Mouse (Mus musculus) midbrain, embryonic 12.5 days (tissue): Measurements from ENCODE around the gene Ctsa. TPM values are rescaled to one million over a fixed set of nuclear protein-coding genes. Genes with fewer than 3 reads are reported as not detected.
"Not testable (repeated sequence)": the region's sequence is repeated elsewhere in the genome, so short reads cannot be mapped to it uniquely, and the experiment has no call there.

Experiments
- ATAC-seq: fragments of 200-750 bp; cut with Nextera tagmentation; 2 replicates; pipeline ENCODE4 v1.8.0; 2017; ENCODE audit warnings: low read depth, moderate TSS enrichment, moderate library complexity; ENCODE audit not compliant: low FRiP score
- H3K27ac ChIP-seq: fragments of 300-500 bp; sonication (generic); replicated peaks from 2 replicates; pipeline ENCODE4 v1.5.1; 2016; ENCODE audit warnings: mild to moderate bottlenecking
- H3K27me3 ChIP-seq: fragments of 300-500 bp; sonication (generic); 2 replicates; pipeline ENCODE4 v1.6.1; 2016; ENCODE audit warnings: mild to moderate bottlenecking
- H3K36me3 ChIP-seq: fragments of 300-500 bp; sonication (generic); 2 replicates; pipeline ENCODE4 v1.6.1; 2016
- H3K4me1 ChIP-seq: fragments of 300-500 bp; sonication (generic); 2 replicates; pipeline ENCODE4 v1.6.1; 2016
- H3K4me2 ChIP-seq: fragments of 300-500 bp; sonication (generic); replicated peaks from 2 replicates; pipeline ENCODE4 v1.6.1; 2016; ENCODE audit warnings: mild to moderate bottlenecking, moderate library complexity
- H3K4me3 ChIP-seq: fragments of 300-500 bp; sonication (generic); 2 replicates; pipeline ENCODE4 v1.5.1; 2016; ENCODE audit warnings: mild to moderate bottlenecking
- H3K9ac ChIP-seq: fragments of 300-500 bp; sonication (generic); replicated peaks from 2 replicates; pipeline ENCODE4 v1.6.1; 2016; ENCODE audit warnings: mild to moderate bottlenecking, moderate library complexity
- H3K9me3 ChIP-seq: fragments of 300-500 bp; sonication (generic); 2 replicates; pipeline ENCODE4 v1.6.1; 2016; ENCODE audit warnings: mild to moderate bottlenecking
- WGBS: fragments of 180-500 bp; shearing (Covaris S2); methylation state at CpG from one replicate; pipeline ENCODE4 v1.1.7; 2016; 5-methylcytosine and 5-hydroxymethylcytosine counted together
- polyA plus RNA-seq: library from polyadenylated mRNA; unstranded; fragments of >200 nt; fragmentation: Nextera tagmentation; extraction: Ambion mirVana; gene quantifications from 2 replicates; pipeline ENCODE4 v1.2.1, GENCODE M21; 2016

The Ctsa gene
- polyA plus RNA-seq, 1 experiment from 2014 or later = 101 TPM

- H3K9me3 ChIP-seq = no peaks in the 10 kb centered on the region
- peaks cover 22% of the 10 kb centered on the region for H3K4me1 ChIP-seq
- peak within 1 kb of the TSS; percentile 58; the same call in 1 of the 2 replicates for H3K27ac ChIP-seq
- no peaks in the 10 kb centered on the region for H3K36me3 ChIP-seq
- peak within 1 kb of the TSS; percentile 95 for H3K4me2 ChIP-seq
- peak within 1 kb of the TSS; percentile 66 for H3K9ac ChIP-seq
- WGBS = under 1% methylated on average over 46 of the region's 47 CpGs
- H3K27me3 ChIP-seq = peaks cover 46% of the 10 kb centered on the region
- peak; percentile 90 for ATAC-seq
- peak within 1 kb of the TSS; percentile 52 for H3K4me3 ChIP-seq
Observed at GRCm38 (mm10) chr2:164857101-164857821, 24.6 kb downstream of the Ctsa start, which contains the start of gene Pltp. Gene Pltp, minus strand, starts transcription at chr2:164857711.

- Histone ChIP-seq H3K27me3 (peaks cover 46% of the 10 kb centered on the region), H3K27ac (0 out of 2 replicates have a peak overlapping the region, but pooled peaks have one; percentile 58), H3K9ac (peak overlapping the region; percentile 66), H3K4me1 (peaks cover 22% of the 10 kb centered on the region), H3K36me3 (no peaks in the 10 kb centered on the region), H3K4me2 (peak overlapping the region; percentile 95), H3K9me3 (no peaks in the 10 kb centered on the region), H3K4me3 (peak overlapping the region; percentile 52)
- no peak; the same call in 1 of the 2 replicates for ATAC-seq
- WGBS = 3% methylated on average over 19 of the region's 19 CpGs
Observed at GRCm38 (mm10) chr2:164857842-164858553, 25.3 kb downstream of the Ctsa start.

GRCm38 (mm10) chr2:164859155-164859554 lies 26.5 kb downstream of the Ctsa start:
- 56% methylated on average over 2 of the region's 2 CpGs for WGBS
- ATAC-seq = no peak
- peaks cover 46% of the 10 kb centered on the region for H3K27me3 ChIP-seq

GRCm38 (mm10) chr2:164859640-164860432 lies 27.2 kb downstream of the Ctsa start:
- Histone ChIP-seq H3K9me3 (no peaks in the 10 kb centered on the region), H3K9ac (no peak overlapping the region), H3K36me3 (no peaks in the 10 kb centered on the region), H3K27ac (no peak overlapping the region), H3K4me3 (no peak overlapping the region), H3K4me1 (peaks cover 22% of the 10 kb centered on the region), H3K4me2 (no peak overlapping the region), H3K27me3 (peaks cover 43% of the 10 kb centered on the region)
- 58% methylated on average over 9 of the region's 9 CpGs for WGBS
- no peak for ATAC-seq

More at GRCm38 (mm10) chr2:164859155-164859554, 26.5 kb downstream of the Ctsa start:
- H3K4me3 ChIP-seq = no peak overlapping the region
- peaks cover 22% of the 10 kb centered on the region for H3K4me1 ChIP-seq
- H3K36me3 ChIP-seq = no peaks in the 10 kb centered on the region
- H3K9ac ChIP-seq = no peak overlapping the region
- H3K4me2 ChIP-seq = no peak overlapping the region
- no peaks in the 10 kb centered on the region for H3K9me3 ChIP-seq
- H3K27ac ChIP-seq = no peak overlapping the region

- H3K27me3 ChIP-seq = peaks cover 36% of the 10 kb centered on the region
- 77% methylated on average over 4 of the region's 4 CpGs for WGBS
Observed at GRCm38 (mm10) chr2:164861094-164861493, 28.4 kb downstream of the Ctsa start.

GRCm38 (mm10) chr2:164862179-164862861 lies 29.6 kb downstream of the Ctsa start:
- H3K9me3 ChIP-seq = no peaks in the 10 kb centered on the region
- no peak overlapping the region for H3K4me3 ChIP-seq
- H3K9ac ChIP-seq = no peak overlapping the region
- H3K36me3 ChIP-seq = no peaks in the 10 kb centered on the region
- H3K4me2 ChIP-seq = no peak overlapping the region
- peaks cover 26% of the 10 kb centered on the region for H3K27me3 ChIP-seq
- H3K4me1 ChIP-seq = peaks cover 10% of the 10 kb centered on the region
- no peak for ATAC-seq
- no peak overlapping the region; the same call in 1 of the 2 replicates for H3K27ac ChIP-seq
- 65% methylated on average over 9 of the region's 9 CpGs for WGBS

More at GRCm38 (mm10) chr2:164861094-164861493, 28.4 kb downstream of the Ctsa start:
- no peak overlapping the region for H3K9ac ChIP-seq
- no peaks in the 10 kb centered on the region for H3K36me3 ChIP-seq
- H3K9me3 ChIP-seq = no peaks in the 10 kb centered on the region
- H3K27ac ChIP-seq = no peak overlapping the region
- H3K4me1 ChIP-seq = peaks cover 22% of the 10 kb centered on the region
- no peak overlapping the region for H3K4me2 ChIP-seq
- no peak overlapping the region for H3K4me3 ChIP-seq
- ATAC-seq = no peak

GRCm38 (mm10) chr2:164863411-164863810 lies 30.7 kb downstream of the Ctsa start:
- ATAC-seq, H3K9ac ChIP-seq, H3K4me1 ChIP-seq, H3K36me3 ChIP-seq, H3K4me3 ChIP-seq, H3K27ac ChIP-seq, H3K9me3 ChIP-seq, H3K4me2 ChIP-seq: not testable (repeated sequence)
- 95% methylated on average over 8 of the region's 9 CpGs for WGBS
- H3K27me3 ChIP-seq = peaks cover 15% of the 10 kb centered on the region

GRCm38 (mm10) chr2:164864593-164864992 lies 31.9 kb downstream of the Ctsa start:
- H3K27ac ChIP-seq = no peak overlapping the region
- no peak for ATAC-seq
- no peaks in the 10 kb centered on the region; the same call in 1 of the 2 replicates for H3K4me1 ChIP-seq
- no peak overlapping the region for H3K4me2 ChIP-seq
- peaks cover 5% of the 10 kb centered on the region for H3K27me3 ChIP-seq
- 0 out of 2 replicates have a peak, but pooled peaks cover 4% of the 10 kb centered on the region for H3K9me3 ChIP-seq
- no peak overlapping the region for H3K4me3 ChIP-seq
- no peak overlapping the region for H3K9ac ChIP-seq
- 84% methylated on average over 4 of the region's 4 CpGs for WGBS
- no peaks in the 10 kb centered on the region for H3K36me3 ChIP-seq

GRCm38 (mm10) chr2:164866741-164867551 lies 34.3 kb downstream of the Ctsa start:
- Histone ChIP-seq H3K36me3 (no peaks in the 10 kb centered on the region), H3K27ac (no peak overlapping the region), H3K9ac (no peak overlapping the region), H3K4me2 (no peak overlapping the region), H3K27me3 (no peaks in the 10 kb centered on the region), H3K4me1 (no peaks in the 10 kb centered on the region; the same call in 1 of the 2 replicates), H3K9me3 (0 out of 2 replicates have a peak, but pooled peaks cover 4% of the 10 kb centered on the region), H3K4me3 (no peak overlapping the region)
- WGBS = 71% methylated on average over 16 of the region's 16 CpGs
- no peak for ATAC-seq

DNA sequence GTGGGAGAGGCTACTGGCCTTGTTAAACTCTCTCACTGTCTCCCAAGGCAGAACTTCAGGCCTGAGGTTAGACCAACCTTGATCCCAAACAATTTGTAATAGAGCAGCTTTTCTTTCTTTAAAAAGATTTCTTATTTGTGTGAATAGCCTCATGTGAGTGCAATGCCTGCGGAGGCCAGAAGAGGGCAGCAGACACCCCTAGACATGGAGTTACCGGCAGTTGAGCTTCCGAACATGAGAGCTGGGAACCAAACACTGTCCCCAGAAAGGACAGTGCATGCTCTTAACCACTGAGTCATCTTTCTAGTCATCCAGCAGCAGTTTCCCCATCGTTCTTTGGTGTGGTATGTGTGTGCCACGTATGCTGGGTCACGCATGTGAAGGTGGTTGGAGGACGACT lies 34.9 kb downstream of the Ctsa start:
- H3K9ac ChIP-seq = no peak overlapping the region
- no peak overlapping the region for H3K4me3 ChIP-seq
- 92% methylated on average over 7 of the region's 7 CpGs for WGBS
- no peaks in the 10 kb centered on the region for H3K4me1 ChIP-seq
- no peaks in the 10 kb centered on the region for H3K36me3 ChIP-seq
- no peak overlapping the region for H3K27ac ChIP-seq
- H3K27me3 ChIP-seq = no peaks in the 10 kb centered on the region
- ATAC-seq = no peak
- H3K4me2 ChIP-seq = no peak overlapping the region
- 0 out of 2 replicates have a peak, but pooled peaks cover 4% of the 10 kb centered on the region for H3K9me3 ChIP-seq
